ENCODE assay signal across 10 mouse cellular contexts in genomic region chr3:95865050-95865449, GRCm38 (mm10). TPM values are rescaled to one million over a fixed set of nuclear protein-coding genes. Genes with fewer than 3 reads are reported as not detected.
A peak's percentile ranks its signal among the peaks of the same experiment; 100 is the strongest.
DNase-seq lines count a peak whose midpoint lies in the region; ATAC-seq and TF ChIP-seq lines count a peak whose summit lies in the region.
"Had no signal": no experiment of that assay in that cellular context is flagged by ENCODE, and none has a peak within 500 bp of the region (broad histone marks: within the 10 kb centered on the region; RNA-seq: fewer than 3 reads in every experiment).

No protein-coding gene starts in this region.

- H3K9me3 ChIP-seq in heart, embryonic 10.5 days: no peaks in the 10 kb centered on the region
- H3K9me3 ChIP-seq in ES-E14 (ENCODE audit: control insufficient read depth, insufficient read depth, low read depth, low read length): no peaks in the 10 kb centered on the region
- no peaks in the 10 kb centered on the region for H3K9me3 ChIP-seq in midbrain, embryonic 16.5 days (replicated peaks; ENCODE audit: control insufficient read depth, low read length, poor library complexity, severe bottlenecking)
- H3K9me3 ChIP-seq: heart, embryonic 15.5 days had no signal

- no peak overlapping the region for H3K27ac ChIP-seq in heart, embryonic 10.5 days
- H3K27ac ChIP-seq in ES-E14 (ENCODE audit: insufficient read depth, low read depth, low read length, poor library complexity, severe bottlenecking): no peak overlapping the region
- H3K27ac ChIP-seq in left cerebral cortex, adult 2 months: peak overlapping the region; percentile 95
- H3K27ac ChIP-seq in midbrain, embryonic 16.5 days (ENCODE audit: low read length): no peak overlapping the region
- H3K27ac ChIP-seq: heart, embryonic 15.5 days had no signal

- no peak overlapping the region for H3K4me2 ChIP-seq in midbrain, embryonic 16.5 days (ENCODE audit: low read length)
- H3K4me2 ChIP-seq: heart, embryonic 15.5 days had no signal

- peak; percentile 41 to 64 for DNase-seq in heart, adult 18-20 months
- no peak for DNase-seq in heart, embryonic 10.5 days (ENCODE audit: low spot score)
- DNase-seq in ES-E14 (ENCODE audit: low read depth, low spot score): no peak
- peak; percentile 20 to 41 for DNase-seq in heart, postnatal 10 days
- peak; percentile 58 to 65 for DNase-seq in left cerebral cortex, adult 2 months (ENCODE audit: extremely low spot score in 1 of 2, low spot score in 2 of 2)
- DNase-seq: cerebellum, adult 11-12 months had no signal

- H3K4me3 ChIP-seq in heart, embryonic 10.5 days: no peak overlapping the region
- peak overlapping the region; percentile 34 to 50; a peak in 3 of 4 replicates for H3K4me3 ChIP-seq in ES-E14 (ENCODE audit: insufficient read depth in 1 of 2, low read depth in 1 of 2, low read length in 2 of 2, poor library complexity in 1 of 2, severe bottlenecking in 1 of 2)
- no peak overlapping the region for H3K4me3 ChIP-seq in left cerebral cortex, adult 2 months
- no peak overlapping the region for H3K4me3 ChIP-seq in midbrain, embryonic 16.5 days (ENCODE audit: low read depth, low read length)
- H3K4me3 ChIP-seq: heart, embryonic 15.5 days had no signal

- no peaks in the 10 kb centered on the region for H3K27me3 ChIP-seq in heart, embryonic 10.5 days (ENCODE audit: insufficient read depth, poor library complexity, severe bottlenecking)
- H3K27me3 ChIP-seq in midbrain, embryonic 16.5 days (ENCODE audit: control insufficient read depth, insufficient read depth, low read depth, low read length): no peaks in the 10 kb centered on the region
- H3K27me3 ChIP-seq: heart, embryonic 15.5 days had no signal

- no peak for ATAC-seq in monocyte, adult 5-6 weeks (replicated peaks; ENCODE audit: insufficient number of reproducible peaks, low FRiP score, low TSS enrichment, poor library complexity, severe bottlenecking)
- no peak for ATAC-seq in midbrain, embryonic 16.5 days
- ATAC-seq in megakaryocyte, adult 5-6 weeks (ENCODE audit: poor library complexity, severe bottlenecking): no peak

- no peak for TF ChIP-seq CTCF in left cerebral cortex, adult 2 months (IDR thresholded peaks at IDR 0.05)

- peak overlapping the region; percentile 68; the same call in 1 of the 2 replicates for H3K9ac ChIP-seq in ES-E14 (ENCODE audit: insufficient read depth, low read depth, low read length, poor library complexity, severe bottlenecking)
- H3K9ac ChIP-seq in midbrain, embryonic 16.5 days (ENCODE audit: low read depth, low read length): no peak overlapping the region
- H3K9ac ChIP-seq: heart, embryonic 15.5 days had no signal

- intact Hi-C loops in heart, postnatal 10 days (cut with DNase I): no loop called here
- intact Hi-C loops in left cerebral cortex, adult 2 months (cut with DNase I): no loop called here

- peaks cover 72% of the 10 kb centered on the region for H3K36me3 ChIP-seq in heart, embryonic 10.5 days
- peaks cover 10% of the 10 kb centered on the region; the same call in 1 of the 2 replicates for H3K36me3 ChIP-seq in ES-E14 (ENCODE audit: control insufficient read depth, insufficient read depth, low read length, poor library complexity, severe bottlenecking)
- peaks cover 13% of the 10 kb centered on the region for H3K36me3 ChIP-seq in midbrain, embryonic 16.5 days (ENCODE audit: control insufficient read depth, insufficient read depth, low read length)

- in situ Hi-C loops in ES-E14 (cut with MboI; ENCODE audit: low sequenced_read_pairs in 2 of 2, unreplicated experiment in 2 of 2): no loop called here

- WGBS in heart, embryonic 10.5 days: 87% methylated on average over 5 of the region's 5 CpGs
- WGBS in midbrain, embryonic 16.5 days: 93% methylated on average over 5 of the region's 5 CpGs

- H3K4me1 ChIP-seq in heart, embryonic 10.5 days: peaks cover 10% of the 10 kb centered on the region; the same call in 1 of the 2 replicates
- H3K4me1 ChIP-seq in ES-E14 (ENCODE audit: control insufficient read depth in 2 of 2, insufficient read depth in 2 of 2, low read length in 2 of 2, poor library complexity in 1 of 2): peaks cover 2 to 17% of the 10 kb centered on the region in 2 experiments; a peak in 2 of 4 replicates
- H3K4me1 ChIP-seq in midbrain, embryonic 16.5 days (ENCODE audit: control insufficient read depth, insufficient read depth, low read length): no peaks in the 10 kb centered on the region
- H3K4me1 ChIP-seq: heart, embryonic 15.5 days had no signal

TF ChIP-seq in ES-E14, 5 proteins besides CTCF, POLR2A, EP300 and RAD21:
- TF ChIP-seq ZC3H11A (IDR thresholded peaks at IDR 0.05; ENCODE audit: borderline replicate concordance, low read depth, low read length): no peak
- no peak for TF ChIP-seq MAFK (IDR thresholded peaks at IDR 0.05; ENCODE audit: insufficient read depth, low read depth, low read length)
- no peak for TF ChIP-seq HCFC1 (IDR thresholded peaks at IDR 0.05; ENCODE audit: borderline replicate concordance, insufficient read depth, low read length)
- no peak for TF ChIP-seq ZNF384 (IDR thresholded peaks at IDR 0.05; ENCODE audit: low read depth, low read length)
- TF ChIP-seq CHD2 (IDR thresholded peaks at IDR 0.05; ENCODE audit: low read depth, low read length): no peak
TF ChIP-seq in ES-E14: peak in this region for 0.

RNA-seq across cellular contexts. Expression of gene Mrps21, which starts 6.3 kb away (rescaled TPM):
- total RNA-seq in heart, adult 18-20 months (2021): 100 to 1,000 TPM; 323 to 346 TPM
- polyA plus RNA-seq in heart, embryonic 10.5 days (2016; fragmentation: Nextera tagmentation; extraction: Ambion mirVana): 380 and 402 TPM in 2 replicates
- total RNA-seq in ES-E14 (2012; rRNA removed): 198 and 224 TPM in 2 replicates
- total RNA-seq in heart, postnatal 10 days (2021): 100 to 1,000 TPM; 269 to 279 TPM
- 100 to 1,000 TPM; 148 to 150 TPM for total RNA-seq in left cerebral cortex, adult 2 months (2021)
- total RNA-seq in monocyte, adult 5-6 weeks (2017): 241 to 323 TPM (median 321 TPM) in 3 replicates
- polyA plus RNA-seq in midbrain, embryonic 16.5 days (2015; fragmentation: Nextera tagmentation; extraction: Ambion mirVana): 247 and 260 TPM in 2 replicates
- total RNA-seq in megakaryocyte, adult 5-6 weeks (2015): 143 and 165 TPM in 2 replicates
- total RNA-seq in megakaryocyte, adult 5-6 weeks (2017): 333 and 410 TPM in 2 replicates

RNA-seq across cellular contexts. Expression of gene Prpf3, which starts 9.4 kb away (rescaled TPM):
- total RNA-seq in heart, adult 18-20 months (2021): 10 to 100 TPM; 20.5 to 22.9 TPM
- polyA plus RNA-seq in heart, embryonic 10.5 days (2016; fragmentation: Nextera tagmentation; extraction: Ambion mirVana): 40.4 and 55.1 TPM in 2 replicates
- total RNA-seq in ES-E14 (2012; rRNA removed): 48.6 and 50.5 TPM in 2 replicates
- 10 to 100 TPM; 22.7 to 23.4 TPM for total RNA-seq in heart, postnatal 10 days (2021)
- 10 to 100 TPM; 37.2 to 37.8 TPM for total RNA-seq in left cerebral cortex, adult 2 months (2021)
- total RNA-seq in monocyte, adult 5-6 weeks (2017): 30.1 to 50.7 TPM (median 32.2 TPM) in 3 replicates
- polyA plus RNA-seq in midbrain, embryonic 16.5 days (2015; fragmentation: Nextera tagmentation; extraction: Ambion mirVana): 33.0 and 35.4 TPM in 2 replicates
- total RNA-seq in megakaryocyte, adult 5-6 weeks (2015): 27.3 and 29.1 TPM in 2 replicates
- 15.7 and 25.9 TPM in 2 replicates for total RNA-seq in megakaryocyte, adult 5-6 weeks (2017)

RNA-seq across cellular contexts. Expression of gene Ciart, which starts 17.0 kb away (rescaled TPM):
- total RNA-seq in heart, adult 18-20 months (2021): 1 to 10 TPM; 5.9 TPM
- polyA plus RNA-seq in heart, embryonic 10.5 days (2016; fragmentation: Nextera tagmentation; extraction: Ambion mirVana): 6.0 and 10.7 TPM in 2 replicates
- total RNA-seq in ES-E14 (2012; rRNA removed): 8.6 and 14.1 TPM in 2 replicates
- total RNA-seq in heart, postnatal 10 days (2021): 1 to 10 TPM; 2.2 to 2.9 TPM
- total RNA-seq in left cerebral cortex, adult 2 months (2021): 10 to 100 TPM; 15.9 to 23.8 TPM
- 6.4 to 16.6 TPM (median 10.2 TPM) in 3 replicates for total RNA-seq in monocyte, adult 5-6 weeks (2017)
- 4.8 and 5.2 TPM in 2 replicates for polyA plus RNA-seq in midbrain, embryonic 16.5 days (2015; fragmentation: Nextera tagmentation; extraction: Ambion mirVana)
- 1.0 and 1.2 TPM in 2 replicates for total RNA-seq in megakaryocyte, adult 5-6 weeks (2015)
- total RNA-seq in megakaryocyte, adult 5-6 weeks (2017): 0.85 and 1.6 TPM in 2 replicates

RNA-seq across cellular contexts. Expression of gene BC028528, which starts 26.8 kb away (rescaled TPM):
- 1 to 10 TPM; 7.6 to 9.6 TPM for total RNA-seq in heart, adult 18-20 months (2021)
- polyA plus RNA-seq in heart, embryonic 10.5 days (2016; fragmentation: Nextera tagmentation; extraction: Ambion mirVana): 18.5 and 26.4 TPM in 2 replicates
- total RNA-seq in ES-E14 (2012; rRNA removed): 6.4 and 9.5 TPM in 2 replicates
- 10 to 100 TPM; 26.1 to 38.7 TPM for total RNA-seq in heart, postnatal 10 days (2021)
- 1 to 10 TPM; 3.3 to 5.4 TPM for total RNA-seq in left cerebral cortex, adult 2 months (2021)
- 148 to 259 TPM (median 230 TPM) in 3 replicates for total RNA-seq in monocyte, adult 5-6 weeks (2017)
- polyA plus RNA-seq in midbrain, embryonic 16.5 days (2015; fragmentation: Nextera tagmentation; extraction: Ambion mirVana): 18.2 and 18.5 TPM in 2 replicates
- 88.2 and 97.9 TPM in 2 replicates for total RNA-seq in megakaryocyte, adult 5-6 weeks (2015)
- 114 and 117 TPM in 2 replicates for total RNA-seq in megakaryocyte, adult 5-6 weeks (2017)

RNA-seq across cellular contexts. Expression of gene Aph1a, which starts 28.7 kb away (rescaled TPM):
- total RNA-seq in heart, adult 18-20 months (2021): 100 to 1,000 TPM; 109 to 125 TPM
- 30.4 and 39.4 TPM in 2 replicates for polyA plus RNA-seq in heart, embryonic 10.5 days (2016; fragmentation: Nextera tagmentation; extraction: Ambion mirVana)
- total RNA-seq in ES-E14 (2012; rRNA removed): 70.9 and 85.9 TPM in 2 replicates
- 100 to 1,000 TPM; 147 to 151 TPM for total RNA-seq in heart, postnatal 10 days (2021)
- 10 to 100 TPM; 68.2 to 72.9 TPM for total RNA-seq in left cerebral cortex, adult 2 months (2021)
- 27.5 to 35.0 TPM (median 32.8 TPM) in 3 replicates for total RNA-seq in monocyte, adult 5-6 weeks (2017)
- 27.1 and 35.1 TPM in 2 replicates for polyA plus RNA-seq in midbrain, embryonic 16.5 days (2015; fragmentation: Nextera tagmentation; extraction: Ambion mirVana)
- total RNA-seq in megakaryocyte, adult 5-6 weeks (2015): 28.3 and 31.4 TPM in 2 replicates
- 38.9 and 39.2 TPM in 2 replicates for total RNA-seq in megakaryocyte, adult 5-6 weeks (2017)

Comparison
In these comparisons a context has a peak if more than half of its experiments do, and no peak if none do; other contexts are left out.
1. DNase-seq: peak in heart, adult 18-20 months (2 of 2), heart, postnatal 10 days (2 of 2) and left cerebral cortex, adult 2 months (2 of 2); none in heart, embryonic 10.5 days (single experiment) and ES-E14 (single experiment).
2. H3K4me3 ChIP-seq: peak in ES-E14 (2 of 2); none in heart, embryonic 10.5 days (single experiment), left cerebral cortex, adult 2 months (single experiment) and midbrain, embryonic 16.5 days (single experiment).